Mouse (Mus musculus): ENCODE results near the gene Mrps36.

- TF ChIP-seq EP300 (IDR thresholded peaks at IDR 0.05; ENCODE audit: low read depth) (0 out of 2 replicates have a peak, but pooled peaks have one; percentile 19), CTCF (IDR thresholded peaks at IDR 0.05; ENCODE audit: low read depth) (peak; percentile 81)
Observed at GRCm38 (mm10) chr13:100786414-100786867, 42.0 kb upstream of the Mrps36 start, which contains the start of gene Ccnb1.
